Mouse (Mus musculus): ENCODE measurements around the gene Fntb.

- no peak for TF ChIP-seq POLR2A (IDR thresholded peaks at IDR 0.05; ENCODE audit: borderline replicate concordance, extremely low read depth, low read depth, low read length)
- TF ChIP-seq CTCF (IDR thresholded peaks at IDR 0.05; ENCODE audit: insufficient read depth, low read length), result no peak
These were observed 122.6 kb downstream of the Fntb start for GRCm38 (mm10) chr12:76887941-76888340.
